Mouse (Mus musculus): ENCODE measurements around the gene Ift122.
A peak's percentile ranks its signal among the peaks of the same experiment; 100 is the strongest.

The Ift122 gene

GRCm38 (mm10) chr6:115958445-115958844, 105.2 kb downstream of the Ift122 start:
- no peak for DNase-seq (ENCODE audit: low read depth, low spot score)

DNA sequence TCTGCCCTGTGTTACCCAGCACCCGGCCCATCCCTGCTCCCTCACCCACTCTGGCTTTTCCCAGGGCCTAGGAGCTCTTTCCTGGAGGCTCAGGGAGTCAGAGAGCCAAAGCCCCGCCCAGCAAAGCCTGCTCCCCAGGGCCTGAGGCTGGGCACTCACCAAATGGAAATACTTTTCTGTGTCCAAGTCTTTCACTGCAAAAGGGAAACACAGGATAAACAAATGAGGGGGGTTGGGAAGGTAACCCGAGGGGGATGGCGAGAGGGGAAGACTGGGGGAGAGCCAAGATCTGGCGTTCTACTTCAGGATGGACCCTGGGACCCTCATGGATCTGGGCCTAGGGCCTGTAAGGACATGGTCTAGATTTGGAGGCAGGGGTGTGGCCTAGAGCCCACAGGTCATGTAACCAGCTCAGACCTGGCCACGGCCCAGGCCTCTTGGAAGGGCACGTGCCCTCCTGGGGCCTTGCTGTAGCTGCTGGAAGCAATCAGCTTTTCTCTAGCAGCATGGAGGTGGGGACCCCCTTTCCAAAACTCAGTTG, 106.0 kb downstream of the Ift122 start:
- DNase-seq (ENCODE audit: low read depth, low spot score), result no peak

DNA sequence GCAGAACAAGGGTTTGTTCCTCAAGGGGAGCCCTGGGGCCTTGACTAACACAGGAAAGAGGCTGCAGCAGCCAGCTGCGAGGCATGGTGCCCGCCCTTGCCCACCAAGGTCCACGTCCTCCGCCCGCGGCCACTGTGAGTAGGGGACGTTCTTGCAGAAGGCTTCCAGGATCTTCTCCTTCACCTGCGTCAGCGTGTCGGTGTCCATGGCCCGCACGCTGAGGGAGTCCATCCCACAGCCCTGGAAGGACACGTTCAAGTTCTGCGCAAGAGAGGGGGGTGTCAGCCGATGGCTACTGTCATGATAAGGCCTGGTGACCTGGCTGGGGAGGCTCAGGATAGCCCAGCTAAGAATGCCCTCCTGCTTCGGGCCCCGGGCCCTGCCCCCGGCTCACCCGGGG, 107.1 kb downstream of the Ift122 start:
- DNase-seq (ENCODE audit: low read depth, low spot score), result no peak

GRCm38 (mm10) chr6:115961743-115962142, 108.5 kb downstream of the Ift122 start:
- no peak for DNase-seq (ENCODE audit: low read depth, low spot score)

DNA sequence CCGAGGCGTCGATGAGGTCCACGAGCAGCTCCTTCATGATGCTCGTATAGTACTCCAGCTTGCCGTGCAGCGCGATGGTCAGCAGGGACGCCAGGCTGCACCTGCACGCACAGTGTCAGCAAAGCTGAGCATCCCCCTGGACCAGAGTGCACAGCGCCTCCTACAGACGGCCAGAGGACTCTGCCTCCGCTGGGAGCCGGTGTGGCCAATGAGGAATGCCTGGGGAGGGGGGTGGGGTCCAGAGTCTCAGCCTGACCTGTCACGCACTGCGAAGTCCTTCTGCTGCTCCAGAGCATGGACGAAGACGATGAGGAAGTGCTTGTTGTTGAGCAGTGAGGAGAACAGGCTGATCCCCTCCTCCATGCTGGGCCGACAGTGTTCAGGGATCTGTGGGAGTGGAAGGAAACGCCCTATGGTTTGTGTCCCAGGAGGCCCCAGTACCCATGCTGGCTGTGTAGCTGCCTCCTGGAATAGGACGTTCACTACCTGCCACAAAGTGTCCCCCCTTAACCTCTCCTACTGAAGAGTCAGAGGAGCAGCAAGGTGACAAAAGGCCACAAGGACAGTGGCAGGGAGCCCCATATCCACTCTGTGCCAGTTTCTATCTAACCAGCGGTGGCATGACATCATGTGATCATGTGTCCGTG, 109.3 kb downstream of the Ift122 start:
- DNase-seq (ENCODE audit: low read depth, low spot score), result peak; percentile 31

DNA sequence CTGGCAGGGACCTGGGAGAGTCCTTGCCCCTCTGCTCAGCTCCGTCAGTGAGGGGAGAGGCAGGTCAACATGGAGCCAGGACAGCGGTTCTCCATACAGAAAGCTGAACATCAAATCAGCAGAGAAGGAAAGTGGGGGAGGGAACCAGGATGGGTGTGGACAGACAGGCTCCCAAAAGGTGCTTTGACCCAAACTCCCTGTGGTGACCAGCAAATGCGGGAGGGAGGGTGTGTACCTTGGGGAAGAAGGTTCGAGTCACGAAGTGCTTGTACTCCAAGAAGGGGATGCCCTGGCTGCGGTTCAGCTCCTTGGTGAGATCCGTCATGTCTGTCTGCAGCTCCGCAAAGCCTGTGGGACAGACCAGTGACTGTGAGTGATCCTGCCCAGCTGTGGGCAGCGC, 110.4 kb downstream of the Ift122 start:
- no peak for DNase-seq (ENCODE audit: low read depth, low spot score)

- DNase-seq (ENCODE audit: low read depth, low spot score), result no peak
These were observed 113.1 kb downstream of the Ift122 start for GRCm38 (mm10) chr6:115966227-115966966.

GRCm38 (mm10) chr6:115967291-115967880, 114.1 kb downstream of the Ift122 start:
- no peak for DNase-seq (ENCODE audit: low read depth, low spot score)

DNA sequence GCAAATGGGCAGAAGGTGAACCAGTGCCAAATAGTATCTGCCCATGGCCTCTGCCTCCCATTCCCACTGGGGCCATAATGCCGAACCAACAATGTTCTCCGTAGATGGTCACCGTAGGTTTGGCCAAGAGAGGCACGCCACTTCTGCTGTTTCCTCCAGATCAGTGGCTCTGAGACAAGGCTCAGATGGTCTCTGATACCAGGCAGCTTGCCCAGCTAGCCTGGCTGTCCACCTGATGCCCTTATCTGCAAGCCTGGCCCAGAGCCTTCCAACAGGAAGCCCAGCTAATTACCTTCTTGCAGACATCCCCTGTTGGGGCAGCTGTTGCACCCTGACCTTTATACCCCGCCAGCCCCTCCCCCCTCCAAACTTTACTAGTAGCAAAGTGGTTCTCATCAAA, 114.8 kb downstream of the Ift122 start:
- DNase-seq (ENCODE audit: low read depth, low spot score), result no peak

GRCm38 (mm10) chr6:115968700-115969099, 115.4 kb downstream of the Ift122 start:
- no peak for DNase-seq (ENCODE audit: low read depth, low spot score)

GRCm38 (mm10) chr6:115969103-115969502, 115.8 kb downstream of the Ift122 start:
- no peak for DNase-seq (ENCODE audit: low read depth, low spot score)

GRCm38 (mm10) chr6:115969952-115970351, 116.7 kb downstream of the Ift122 start:
- DNase-seq (ENCODE audit: low read depth, low spot score), result peak; percentile 56

DNA sequence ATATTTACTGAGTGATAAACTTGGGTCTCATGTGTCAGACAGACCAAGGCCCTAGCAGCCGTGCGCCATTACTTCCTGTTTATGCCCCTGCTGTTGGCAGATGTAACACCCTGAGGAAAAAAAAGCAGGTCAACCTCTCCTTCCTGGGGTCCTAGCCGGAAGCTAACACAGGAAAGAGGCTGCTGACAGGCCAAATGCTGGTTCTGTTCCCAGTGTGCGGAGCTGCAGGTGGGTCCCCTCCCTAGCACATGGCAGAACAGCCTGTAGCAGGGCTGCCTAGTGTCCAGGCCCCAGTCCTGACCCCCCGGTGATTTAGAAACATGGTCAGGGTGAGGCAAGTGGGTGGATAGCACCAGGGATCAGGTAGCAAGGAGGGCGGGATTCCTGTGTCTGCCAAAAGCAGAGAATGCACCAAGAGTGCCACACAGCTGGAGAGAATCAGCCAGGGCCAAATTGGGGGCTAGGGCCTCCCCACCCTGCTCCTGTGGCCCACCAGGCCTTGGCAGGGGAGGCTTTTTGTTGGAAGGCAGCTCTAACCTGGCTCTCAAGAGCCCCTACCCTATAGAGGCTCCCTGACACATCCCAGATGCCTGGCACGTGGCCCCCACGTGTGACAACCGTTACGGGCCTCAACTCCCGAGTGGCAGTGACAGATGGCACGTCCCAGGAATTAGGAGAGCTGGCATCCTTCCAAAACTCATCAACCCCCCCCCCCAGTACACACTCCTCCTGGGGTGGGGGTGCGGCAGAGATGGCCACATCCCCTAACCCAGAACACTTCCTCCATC, 118.2 kb downstream of the Ift122 start:
- DNase-seq (ENCODE audit: low read depth, low spot score), result no peak

DNA sequence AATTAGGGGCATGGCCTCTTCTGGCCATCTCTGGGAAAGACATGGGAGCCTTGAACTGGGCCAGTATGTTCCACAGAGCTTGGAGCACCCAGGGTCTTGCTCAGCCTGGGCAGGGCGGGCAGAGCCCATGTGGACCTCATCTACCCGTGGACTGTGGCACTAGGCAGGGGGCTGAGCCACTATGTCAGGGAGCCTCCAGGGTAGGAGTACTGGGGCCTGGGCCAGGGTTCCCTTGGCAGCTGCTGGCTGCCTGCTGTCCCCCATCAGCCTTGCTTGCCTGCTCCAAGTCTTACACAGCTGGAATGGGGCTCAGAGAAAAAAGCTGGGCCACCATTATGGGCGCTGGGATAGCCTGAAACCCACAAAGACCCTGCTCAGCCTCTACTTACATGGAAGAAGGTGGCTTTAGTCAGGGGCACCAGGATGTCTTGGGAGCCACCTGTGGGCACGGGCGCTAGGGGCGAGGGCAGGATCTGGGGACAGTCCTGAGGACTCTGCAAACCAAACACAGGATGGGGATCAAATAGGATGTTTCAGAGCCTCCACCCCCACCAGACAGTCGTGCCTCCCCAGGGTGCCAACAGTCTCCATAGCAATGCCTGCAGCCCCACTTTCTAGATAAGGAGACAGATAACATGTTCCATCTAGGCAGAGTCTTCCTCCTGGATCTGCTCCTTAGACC, 119.0 kb downstream of the Ift122 start:
- DNase-seq (ENCODE audit: low read depth, low spot score), result no peak

DNA sequence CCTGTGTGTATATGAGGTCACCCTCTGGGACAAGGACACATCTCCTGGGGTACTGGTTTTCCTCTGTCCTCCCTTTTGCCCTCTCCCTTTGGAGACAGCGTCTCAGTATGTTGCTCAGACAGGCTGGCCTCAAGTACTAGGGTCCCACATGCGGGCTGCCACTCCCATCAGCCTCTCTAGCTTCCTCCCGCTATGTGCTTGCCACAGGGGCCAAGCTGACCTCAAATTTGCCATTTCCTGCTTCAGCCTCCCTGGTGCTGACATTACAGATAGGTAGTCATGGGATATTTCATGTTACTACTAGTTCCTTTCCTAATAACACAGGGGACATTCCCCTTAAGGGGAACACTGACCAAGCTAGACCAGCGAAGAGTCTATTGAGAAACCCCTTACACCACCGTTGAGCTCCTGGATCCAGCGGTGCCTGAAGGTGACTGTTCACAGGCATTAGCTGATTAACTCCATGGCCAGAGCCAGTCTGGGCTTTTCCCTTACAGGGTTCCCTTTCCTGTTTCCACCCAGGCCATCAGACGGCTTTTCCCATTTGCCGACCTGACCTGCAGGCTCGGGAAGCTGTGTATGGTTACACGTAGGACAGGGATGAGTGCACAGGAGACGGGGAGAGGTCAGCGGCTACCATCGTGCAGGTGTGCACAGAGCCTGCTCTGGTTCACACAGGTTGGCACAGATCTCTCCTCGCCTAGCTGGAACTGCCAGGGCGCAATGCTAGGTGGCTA, 120.0 kb downstream of the Ift122 start:
- DNase-seq (ENCODE audit: low read depth, low spot score), result no peak

- no peak for DNase-seq (ENCODE audit: low read depth, low spot score)
These were observed 120.8 kb downstream of the Ift122 start for GRCm38 (mm10) chr6:115973881-115974662.

- DNase-seq (ENCODE audit: low read depth, low spot score), result no peak
These were observed 122.3 kb downstream of the Ift122 start for GRCm38 (mm10) chr6:115975606-115976005.
